Mouse (Mus musculus) cerebellum, adult 18-20 months (tissue): Measurements from ENCODE around the gene Bmpr1b.

Source experiments
- DNase-seq, 2 experiments: peaks; one replicate each; pipeline ENCODE4 v3.0.0; 2021

The Bmpr1b gene

DNA sequence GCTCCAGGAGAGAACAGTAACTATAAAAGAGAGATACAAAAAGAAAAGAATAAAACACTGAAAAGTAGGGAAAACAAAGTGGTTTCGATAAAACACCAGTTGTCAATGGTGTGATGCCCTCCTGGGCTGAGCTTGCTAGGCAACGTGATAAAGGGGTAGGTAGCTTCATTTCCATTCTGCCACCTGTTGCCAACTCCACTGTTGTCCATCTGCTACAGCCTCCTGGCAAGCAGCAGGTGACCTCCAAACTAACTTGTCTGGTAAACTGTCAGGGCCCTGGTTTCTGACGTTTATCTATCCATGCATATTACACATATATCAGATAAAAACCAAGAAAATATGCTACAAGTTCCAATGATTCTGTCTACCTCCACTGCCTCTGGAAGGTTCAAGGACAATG, 359.6 kb downstream of the Bmpr1b start:
- peak; percentile 56 to 72 for DNase-seq

GRCm38 (mm10) chr3:141804133-141804532, 365.1 kb downstream of the Bmpr1b start:
- no peak for DNase-seq

- no peak for DNase-seq
Observed at GRCm38 (mm10) chr3:141797789-141798188, 371.4 kb downstream of the Bmpr1b start.

DNA sequence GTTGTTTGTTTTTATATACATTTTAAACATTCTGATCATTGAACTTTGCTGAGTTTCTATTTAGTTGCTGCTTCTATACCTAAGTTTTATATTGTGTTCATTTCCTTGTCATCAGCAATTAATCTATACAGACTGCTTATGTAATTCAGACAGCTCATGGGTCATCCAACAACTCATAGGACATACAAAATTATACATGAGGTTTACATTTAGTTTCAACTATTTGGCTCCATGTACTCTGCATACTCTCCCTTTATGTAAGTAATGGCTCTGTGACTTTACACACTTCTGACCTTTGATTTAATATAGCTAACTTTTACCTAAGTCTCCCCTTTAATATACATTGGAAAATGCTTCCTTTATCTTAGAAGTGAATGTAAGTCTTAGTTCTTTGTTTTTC, 371.9 kb downstream of the Bmpr1b start:
- no peak for DNase-seq

DNA sequence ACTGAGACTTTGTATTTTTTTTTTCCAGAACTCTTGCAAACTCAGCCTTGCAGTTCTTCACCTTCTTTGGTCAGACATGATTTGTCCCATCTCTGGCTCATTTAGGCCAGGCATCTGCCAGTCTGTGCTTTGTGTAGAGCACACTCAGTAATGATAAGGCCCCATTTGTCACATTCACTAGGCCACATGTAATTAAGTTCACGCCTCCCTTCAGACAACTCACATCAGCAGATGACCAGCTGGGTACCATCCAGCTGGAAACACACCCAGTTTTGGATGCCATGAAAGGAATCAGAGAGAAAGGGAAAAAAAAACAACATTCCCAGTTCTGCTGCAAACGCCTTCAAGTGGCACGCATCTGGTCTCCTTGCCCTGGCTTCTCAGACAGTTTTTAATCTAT, 374.9 kb downstream of the Bmpr1b start:
- no peak for DNase-seq

DNA sequence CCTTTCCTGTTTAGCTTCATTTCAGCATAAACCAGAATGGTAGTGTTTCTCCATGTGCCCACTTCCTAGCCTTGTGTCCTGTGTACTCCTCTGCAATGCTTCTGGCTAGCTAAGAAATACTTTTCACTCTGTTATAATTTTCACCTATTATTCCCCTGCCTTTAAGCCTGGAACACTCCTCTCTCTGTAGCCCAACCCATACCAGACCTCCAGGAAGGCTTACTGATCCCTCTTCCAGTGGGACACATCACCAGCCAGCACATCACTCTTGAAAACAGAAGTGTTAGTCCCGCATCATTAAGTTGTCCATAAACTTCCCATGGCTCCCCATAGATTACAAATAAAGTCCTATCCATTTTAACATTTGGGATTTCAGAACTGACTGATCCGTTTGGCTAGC, 375.5 kb downstream of the Bmpr1b start:
- no peak for DNase-seq

GRCm38 (mm10) chr3:141792106-141792505, 377.1 kb downstream of the Bmpr1b start:
- peak in 1 of 2 experiments; percentile 32 for DNase-seq

DNA sequence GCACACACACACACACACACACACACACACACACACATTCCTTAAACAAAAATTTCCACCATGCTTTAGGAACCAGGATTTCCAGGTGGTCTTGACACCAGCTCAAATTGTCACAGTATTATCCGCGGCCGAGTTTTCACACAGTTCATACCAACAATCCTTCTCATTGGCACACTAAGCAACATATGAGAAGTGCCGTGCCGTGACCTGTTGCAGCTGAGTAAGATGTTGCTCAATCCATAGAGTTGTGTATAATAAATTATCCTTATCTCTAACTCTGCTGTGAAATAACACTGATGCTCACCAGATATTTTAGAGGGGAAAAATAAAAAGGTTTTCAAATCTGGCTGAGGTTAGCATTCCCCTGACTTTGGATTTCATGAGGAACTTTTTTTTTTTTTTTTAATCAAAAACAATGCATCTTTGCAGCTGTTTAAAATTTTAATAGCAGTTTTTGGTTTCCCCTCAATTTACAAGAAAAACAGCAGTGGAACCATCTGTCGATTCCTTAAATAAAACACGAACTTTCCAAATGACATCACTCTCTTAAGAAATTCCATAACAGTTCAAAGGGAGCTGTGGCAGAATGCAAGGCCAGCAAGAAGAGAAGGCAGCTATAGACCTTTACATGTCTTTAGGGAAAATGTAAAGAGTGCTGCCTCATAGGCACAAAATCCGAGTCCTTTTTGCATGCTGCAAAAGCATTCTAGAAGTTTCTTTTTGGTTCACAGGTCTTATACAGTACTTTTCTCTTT, 378.0 kb downstream of the Bmpr1b start:
- no peak for DNase-seq
